Mouse (Mus musculus): ENCODE measurements around the gene Ncapg2.

DNA sequence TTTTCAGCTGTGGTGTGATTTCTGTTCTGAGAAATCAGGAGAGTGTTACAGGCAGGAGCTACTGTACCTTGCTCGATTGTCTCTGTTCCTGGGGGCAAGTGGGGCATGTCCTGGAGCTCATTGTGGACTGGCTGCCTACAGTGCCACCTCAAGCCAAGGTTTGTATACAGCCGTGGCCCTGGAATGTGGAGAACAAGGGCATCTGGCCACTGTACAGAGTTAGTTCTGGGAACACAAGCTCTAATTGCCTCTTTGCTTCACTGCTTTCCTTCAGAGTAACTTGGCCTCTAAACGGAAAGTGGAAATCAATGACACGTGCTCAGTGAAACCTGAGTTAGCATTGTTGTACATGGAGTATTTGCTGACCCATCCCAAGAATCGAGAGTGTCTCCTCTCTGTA lies 33.4 kb downstream of the Ncapg2 start:
- TF ChIP-seq CTCF (IDR thresholded peaks at IDR 0.05; ENCODE audit: low read depth) (no peak), EP300 (optimal IDR thresholded peaks at IDR 0.05) (no peak)
